Mouse (Mus musculus): ENCODE results near the gene Fryl.

GRCm38 (mm10) chr5:73152206-73152605 is 104.2 kb downstream of the Fryl start:
- TF ChIP-seq POLR2A (IDR thresholded peaks at IDR 0.05; ENCODE audit: borderline replicate concordance, extremely low read depth, low read depth, low read length) (no peak), CTCF (IDR thresholded peaks at IDR 0.05; ENCODE audit: insufficient read depth, low read length) (no peak)
